Mouse (Mus musculus) embryo, embryonic 10.5 days (tissue): ENCODE measurements around the gene Olfr209.
"Not testable (repeated sequence)": the region's sequence is repeated elsewhere in the genome, so short reads cannot be mapped to it uniquely, and the experiment has no call there.

Experiments used
- DNase-seq: peaks from one replicate; pipeline ENCODE4 v3.0.0-alpha.2; 2015; ENCODE audit warnings: low spot score

The Olfr209 gene

DNA sequence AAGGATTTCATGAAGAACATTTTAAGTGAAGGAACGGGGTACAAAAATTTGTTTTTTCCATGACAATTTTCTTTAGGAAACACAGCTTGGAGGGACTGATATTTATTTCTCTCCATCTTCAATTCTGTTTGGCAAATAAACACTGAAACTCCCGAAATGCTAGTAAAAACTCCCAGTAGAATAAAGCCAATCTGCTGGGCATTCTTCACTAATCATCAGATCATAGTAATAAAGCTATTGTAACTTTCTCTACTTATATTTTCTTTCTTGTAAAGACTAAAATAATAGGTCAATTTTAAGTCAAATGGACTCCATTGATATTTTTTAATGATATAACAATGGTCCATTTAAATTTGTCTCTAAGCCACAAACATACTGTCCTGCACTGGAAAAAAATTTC is at the start of gene Olfr209:
Gene Olfr209, minus strand, starts transcription at position 101 of the 400 bp plus-strand sequence.
- no peak for DNase-seq

DNA sequence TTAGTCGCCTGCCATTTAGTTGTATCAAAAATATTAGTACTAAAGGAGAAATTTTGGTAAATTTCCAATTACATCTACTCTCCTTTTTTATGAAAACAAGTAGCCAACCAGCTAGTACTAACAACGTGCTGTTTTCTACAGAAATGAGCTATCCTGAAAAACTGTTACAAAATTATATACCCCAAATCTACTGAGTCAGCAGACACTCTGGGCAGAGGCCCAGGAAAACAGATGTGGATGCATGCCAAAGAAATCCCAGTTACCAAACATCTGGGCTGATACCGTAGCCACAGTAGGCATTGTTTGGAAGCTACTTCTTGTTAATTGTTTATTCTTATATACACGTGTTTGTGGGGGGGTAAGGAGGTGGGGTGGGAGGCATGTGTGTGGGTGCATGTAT is 49.7 kb upstream of the Olfr209 start:
- no peak for DNase-seq

DNA sequence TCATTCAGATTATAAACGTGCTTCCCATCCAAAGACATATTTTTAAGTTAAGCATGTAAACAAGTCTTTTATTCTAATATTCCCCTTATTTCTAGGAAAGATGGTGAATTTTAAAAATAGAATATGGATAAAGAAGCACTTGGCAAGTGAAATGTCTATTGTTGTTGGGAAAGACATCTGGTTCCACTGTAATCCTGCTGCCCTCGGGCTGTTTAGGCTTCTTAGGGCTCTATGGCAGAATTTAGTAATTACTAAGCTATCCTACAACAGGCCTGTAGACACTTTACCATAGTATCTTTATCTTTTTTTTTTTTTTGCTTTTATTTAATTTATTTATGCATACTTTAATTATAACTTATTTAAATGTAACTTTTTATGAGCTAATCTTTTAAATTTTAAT is 46.0 kb upstream of the Olfr209 start:
- no peak for DNase-seq

DNA sequence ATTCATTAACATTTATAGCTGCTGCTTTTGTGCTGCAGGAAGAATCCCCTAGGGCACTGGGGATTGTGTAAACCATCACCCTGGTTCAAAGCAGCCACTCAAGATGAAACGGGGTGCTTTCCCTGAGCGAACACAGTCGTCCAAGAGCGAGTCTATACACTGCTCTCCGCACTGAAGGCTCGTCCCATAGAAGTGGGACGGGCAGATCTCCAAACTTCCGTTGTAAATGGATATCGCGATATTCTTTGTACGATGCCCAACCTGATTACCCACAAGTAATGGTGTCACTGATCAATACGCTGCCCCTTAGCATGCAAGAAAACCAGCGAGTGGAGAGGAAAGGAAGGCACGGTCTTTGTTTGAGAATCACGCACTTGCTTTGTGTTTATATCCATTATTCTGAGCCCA is 45.6 kb upstream of the Olfr209 start:
- peak; percentile 28 for DNase-seq

DNA sequence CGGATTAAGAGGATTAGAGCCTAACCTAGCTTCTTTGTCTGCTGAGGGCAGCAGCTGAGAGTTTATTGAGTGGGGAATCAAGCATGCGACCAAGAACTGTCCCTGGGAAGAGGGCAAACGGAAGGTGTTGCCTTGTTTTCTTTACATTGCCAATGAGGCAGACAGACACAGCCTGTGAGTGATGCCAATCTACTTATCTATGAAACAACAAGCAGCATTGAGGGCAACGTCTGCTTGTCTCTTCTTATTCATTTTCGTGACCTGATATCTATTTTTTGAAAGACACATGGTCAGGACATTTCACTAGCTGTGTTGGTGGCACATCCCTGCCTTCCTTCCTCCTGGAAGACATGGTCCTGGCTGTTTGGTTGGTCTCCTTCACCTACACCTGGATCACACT is 43.2 kb upstream of the Olfr209 start, which contains the start of gene Gabrr3:
Gene Gabrr3, plus strand, starts transcription at position 301 of the 400 bp plus-strand sequence.
- no peak for DNase-seq

DNA sequence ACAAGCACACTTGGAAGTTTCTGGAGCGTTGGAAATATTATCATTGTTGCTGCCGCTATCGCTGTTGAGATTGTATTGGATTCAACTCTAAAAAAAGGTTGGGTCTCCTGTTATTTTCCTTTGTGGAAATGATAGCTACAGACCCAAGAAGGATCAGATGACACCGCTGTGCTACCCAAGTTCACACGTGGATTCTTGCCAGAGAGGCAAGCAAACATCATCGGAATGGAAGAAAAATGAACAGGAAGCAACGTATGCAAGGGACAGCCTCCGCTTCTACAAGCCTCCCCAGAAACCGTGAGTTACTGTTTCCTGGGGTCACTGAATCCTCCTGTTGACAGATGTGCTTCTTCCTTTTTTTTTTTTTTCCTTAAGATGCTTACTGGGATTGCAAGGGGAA is 41.0 kb upstream of the Olfr209 start:
- DNase-seq, result no peak

DNA sequence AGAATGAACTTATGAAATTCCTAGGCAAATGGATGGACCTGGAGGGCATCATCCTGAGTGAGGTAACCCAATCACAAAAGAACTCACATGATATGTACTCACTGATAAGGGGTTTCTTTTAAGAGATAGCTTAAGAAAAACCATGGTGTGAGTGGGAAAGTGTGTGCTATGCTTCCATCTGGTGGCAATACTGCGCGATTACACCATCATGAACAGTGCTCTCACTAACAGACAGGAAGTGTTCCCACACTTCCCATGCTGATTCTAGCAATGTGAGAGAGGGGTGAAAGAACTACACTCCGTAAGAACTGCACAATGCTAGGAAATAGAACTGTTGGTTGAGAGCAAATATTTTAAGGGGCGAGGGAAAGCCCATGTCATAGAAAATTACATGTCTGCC is 39.9 kb upstream of the Olfr209 start:
- peak; percentile 76 for DNase-seq

DNA sequence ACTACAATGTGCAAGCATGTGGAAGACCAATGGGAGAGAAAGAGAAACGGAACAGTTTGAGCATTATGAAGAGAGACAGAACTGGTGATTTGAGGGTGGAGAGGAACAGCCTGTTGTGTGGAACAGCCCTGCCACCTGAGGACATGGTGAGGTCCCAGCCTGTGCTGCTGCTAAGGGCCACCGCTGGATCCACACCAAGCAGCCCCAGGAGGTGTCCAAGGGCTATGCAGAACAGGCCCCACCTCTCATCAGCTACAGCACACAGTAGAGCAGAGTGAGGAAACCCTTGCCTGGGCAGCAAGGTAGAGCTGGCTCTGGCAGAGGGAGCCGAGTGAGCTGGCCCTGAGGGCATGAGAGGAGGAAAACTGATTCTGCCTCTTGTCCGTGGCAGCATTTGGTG is 38.2 kb upstream of the Olfr209 start:
- DNase-seq, result no peak

DNA sequence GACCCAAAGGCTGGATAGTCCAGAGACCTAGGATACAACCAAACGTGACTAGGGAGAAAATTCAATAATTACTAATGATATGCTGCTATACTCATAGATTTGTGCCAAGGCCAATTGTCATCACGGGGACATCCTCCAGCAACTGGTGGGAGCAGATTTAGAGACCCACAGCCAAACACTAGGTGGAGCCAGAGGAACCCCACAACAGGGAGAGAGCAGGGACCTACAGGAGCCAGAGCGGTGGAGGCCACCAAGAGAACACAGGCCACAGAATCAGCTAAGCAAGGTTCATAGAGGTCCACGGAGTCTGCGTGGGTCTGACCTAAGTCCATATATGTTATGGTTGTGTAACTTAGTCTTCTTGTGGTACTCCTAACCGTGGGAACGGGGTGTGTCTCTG is 37.3 kb upstream of the Olfr209 start:
- DNase-seq, result no peak

DNA sequence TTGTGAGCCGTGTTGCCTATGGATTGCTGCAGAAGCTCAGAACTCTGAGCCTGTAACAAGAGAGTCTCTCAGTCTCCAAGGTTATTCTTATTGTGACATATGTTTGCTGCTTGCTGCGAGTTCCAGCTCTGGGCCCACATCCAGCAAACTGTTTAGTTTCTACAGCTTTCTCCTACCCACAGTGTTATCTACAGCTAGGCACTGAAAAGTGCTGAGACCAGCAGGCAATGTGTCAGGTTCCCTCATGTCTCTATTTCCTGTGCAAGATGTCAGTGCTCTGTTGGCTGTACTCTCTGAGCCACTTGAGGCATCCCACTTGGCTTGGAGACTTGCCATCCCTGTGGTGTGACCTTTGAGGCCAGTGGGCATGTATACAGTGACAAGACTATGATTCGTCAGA is 29.5 kb upstream of the Olfr209 start:
- DNase-seq, result no peak

DNA sequence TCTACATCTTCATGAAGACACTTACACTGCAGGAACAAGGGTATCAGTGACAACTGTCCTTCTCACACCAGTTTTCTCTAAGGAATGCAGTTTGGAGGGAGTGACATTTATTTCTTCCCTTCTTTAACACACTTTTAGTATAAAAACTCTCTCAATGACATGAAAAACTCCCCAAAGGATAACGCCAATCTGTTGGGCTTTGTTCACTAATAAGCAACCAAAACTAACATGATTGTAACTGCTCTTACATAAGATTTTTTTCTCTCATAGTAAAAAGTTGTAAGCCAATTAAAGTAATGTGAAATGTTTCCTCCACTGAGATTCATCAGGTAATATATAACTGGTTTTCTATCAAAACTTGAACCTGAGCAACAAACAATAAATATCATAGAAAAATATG is 14.6 kb downstream of the Olfr209 start, which contains the start of gene Olfr206:
Gene Olfr206, minus strand, starts transcription at position 101 of the 400 bp plus-strand sequence.
- DNase-seq, result no peak

DNA sequence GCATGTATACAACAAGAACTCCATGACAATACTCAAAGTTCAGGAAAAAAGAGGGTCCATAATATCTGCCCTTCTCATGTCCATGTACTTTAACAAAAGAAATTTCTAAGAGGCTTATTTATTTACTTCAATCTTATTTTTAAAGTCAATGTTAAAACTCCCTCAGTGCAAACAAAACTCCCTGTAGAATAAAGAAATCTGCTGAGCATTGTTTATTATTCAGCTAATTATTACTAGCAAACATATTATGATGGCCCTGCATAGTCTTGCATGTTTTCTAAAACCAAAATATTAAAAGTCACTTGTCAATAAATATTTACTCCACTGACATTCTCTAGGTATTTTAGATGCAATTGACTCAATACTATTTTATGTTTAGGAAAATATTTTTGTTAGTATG is 32.8 kb downstream of the Olfr209 start, which contains the start of gene Olfr205:
Gene Olfr205, minus strand, starts transcription at position 101 of the 400 bp plus-strand sequence.
- no peak for DNase-seq

DNA sequence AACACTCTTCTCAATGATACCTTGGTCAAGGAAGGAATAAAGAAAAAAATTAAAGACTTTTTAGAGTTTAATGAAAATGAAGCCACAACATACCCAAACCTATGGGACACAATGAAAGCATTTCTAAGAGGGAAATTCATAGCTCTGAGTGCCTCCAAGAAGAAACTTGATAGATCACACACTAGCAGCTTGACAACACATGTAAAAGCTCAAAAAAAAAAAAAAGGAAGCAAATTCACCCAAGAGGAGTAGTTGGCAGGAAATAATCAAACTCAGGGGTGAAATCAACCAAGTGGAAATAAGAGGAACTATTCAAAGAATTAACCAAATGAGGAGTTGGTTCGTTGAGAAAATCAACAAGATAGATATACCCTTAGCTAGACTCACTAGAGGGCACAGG is 40.5 kb downstream of the Olfr209 start:
- not testable (repeated sequence) for DNase-seq

DNA sequence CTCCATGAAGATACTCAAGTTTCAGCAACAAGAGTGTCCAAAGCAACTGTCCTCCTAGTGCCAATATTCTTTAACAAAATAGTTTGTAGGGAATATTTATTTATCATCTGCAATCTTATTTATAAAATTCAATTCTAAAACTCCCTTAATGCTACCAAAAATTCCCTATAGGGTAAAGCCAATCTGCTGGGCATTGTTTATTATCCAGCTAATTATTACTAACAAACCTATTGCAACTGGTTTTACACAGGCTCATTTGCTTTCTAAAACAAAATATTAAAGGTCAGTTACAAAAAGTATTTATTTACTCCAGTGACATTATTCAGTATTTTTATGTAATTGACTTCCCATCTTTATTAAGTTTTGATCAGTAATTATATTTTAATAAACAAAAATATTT is 45.6 kb downstream of the Olfr209 start, which contains the start of gene Olfr204:
Gene Olfr204, minus strand, starts transcription at position 101 of the 400 bp plus-strand sequence.
- no peak for DNase-seq
